Mouse (Mus musculus): Measurements from ENCODE around the gene Etv3. TPM values are rescaled to one million over a fixed set of nuclear protein-coding genes. Genes with fewer than 3 reads are reported as not detected.

The Etv3 gene
- polyA plus RNA-seq, 1 experiment from 2014 or later = 12.5 TPM

Other genes starting within 250 kb of the Etv3 start
- gene Cd5l, start 167.5 kb upstream of the Etv3 start, polyA plus RNA-seq (2015; fragmentation: Nextera tagmentation; extraction: Ambion mirVana) = 0.58 and 1.1 TPM in 2 replicates
- 0.59 and 0.61 TPM in 2 replicates for gene Fcrl1, start 149.0 kb upstream of the Etv3 start, polyA plus RNA-seq (2015; fragmentation: Nextera tagmentation; extraction: Ambion mirVana)
- gene Fcrl5, start 89.6 kb upstream of the Etv3 start, polyA plus RNA-seq (2015; fragmentation: Nextera tagmentation; extraction: Ambion mirVana) = not detected in 2 replicates
- gene Arhgef11, start 92.2 kb downstream of the Etv3 start, polyA plus RNA-seq (2015; fragmentation: Nextera tagmentation; extraction: Ambion mirVana) = 11.6 and 12.4 TPM in 2 replicates
- 0.39 and 0.58 TPM in 2 replicates for gene Lrrc71, start 223.2 kb downstream of the Etv3 start, polyA plus RNA-seq (2015; fragmentation: Nextera tagmentation; extraction: Ambion mirVana)

Measured in intestine, embryonic 16.5 days (tissue).